Mouse (Mus musculus) intestine, postnatal 0 days (tissue): ENCODE measurements around the gene Eef1akmt1. TPM values are rescaled to one million over a fixed set of nuclear protein-coding genes. Genes with fewer than 3 reads are reported as not detected.

Source experiments
- ATAC-seq: fragments of 200-750 bp; cut with Nextera tagmentation; 2 replicates; pipeline ENCODE4 v1.8.0; 2017; ENCODE audit warnings: mild to moderate bottlenecking, moderate TSS enrichment, moderate library complexity
- H3K27ac ChIP-seq: fragments of 300-500 bp; sonication (generic); 2 replicates; pipeline ENCODE4 v1.5.1; 2014; ENCODE audit warnings: mild to moderate bottlenecking, low read depth, low read length, moderate library complexity
- H3K27me3 ChIP-seq: fragments of 300-500 bp; sonication (generic); replicated peaks from 2 replicates; pipeline ENCODE4 v1.6.1; 2014; ENCODE audit warnings: low read length, mixed read lengths; ENCODE audit not compliant: control insufficient read depth, insufficient read depth
- H3K36me3 ChIP-seq: fragments of 300-500 bp; sonication (generic); 2 replicates; pipeline ENCODE4 v1.6.1; 2014; ENCODE audit warnings: mild to moderate bottlenecking, moderate library complexity; ENCODE audit not compliant: control insufficient read depth, insufficient read depth
- H3K4me1 ChIP-seq: fragments of 300-500 bp; sonication (generic); replicated peaks from 2 replicates; pipeline ENCODE4 v1.6.1; 2014; ENCODE audit warnings: antibody characterized with exemption, low read length, mixed read lengths; ENCODE audit not compliant: control insufficient read depth, insufficient read depth
- H3K4me2 ChIP-seq: fragments of 300-500 bp; sonication (generic); replicated peaks from 2 replicates; pipeline ENCODE4 v1.6.1; 2014; ENCODE audit warnings: low read depth, mild to moderate bottlenecking, moderate library complexity
- H3K4me3 ChIP-seq: fragments of 300-500 bp; sonication (generic); 2 replicates; pipeline ENCODE4 v1.5.1; 2014; ENCODE audit warnings: low read depth, low read length
- H3K9ac ChIP-seq: fragments of 300-500 bp; sonication (generic); 2 replicates; pipeline ENCODE4 v1.6.1; 2014; ENCODE audit warnings: mild to moderate bottlenecking, low read depth, low read length
- H3K9me3 ChIP-seq: fragments of 300-500 bp; sonication (generic); 2 replicates; pipeline ENCODE4 v1.6.1; 2016; ENCODE audit warnings: mixed run types; ENCODE audit not compliant: control insufficient read depth
- CTCF ChIP-seq: sonication (generic); IDR thresholded peaks from 2 replicates; pipeline ENCODE4 v1.5.1; 2016; ENCODE audit warnings: low read depth, mild to moderate bottlenecking, control low read depth, antibody characterized with exemption, moderate library complexity
- WGBS: fragments of 180-500 bp; shearing (Covaris S2); extraction: QIAGEN DNeasy Blood & Tissue Kit; methylation state at CpG from one replicate; pipeline ENCODE4 v1.1.7; 2014; 5-methylcytosine and 5-hydroxymethylcytosine counted together
- polyA plus RNA-seq: library from polyadenylated mRNA; unstranded; fragments of >200 nt; fragmentation: Nextera tagmentation; extraction: Ambion mirVana; gene quantifications from 2 replicates; pipeline ENCODE4 v1.2.1, GENCODE M21; 2015

Eef1akmt1 gene
- polyA plus RNA-seq, 1 experiment from 2014 or later, result 53.2 TPM

GRCm38 (mm10) chr14:57591830-57592229 is 20.4 kb upstream of the Eef1akmt1 start:
- no peak overlapping the region for H3K4me2 ChIP-seq
- no peak for ATAC-seq

GRCm38 (mm10) chr14:57576364-57577060 is 5.1 kb upstream of the Eef1akmt1 start:
- no peak overlapping the region for H3K9ac ChIP-seq
- 0 out of 2 replicates have a peak, but pooled peaks cover 4% of the 10 kb centered on the region for H3K9me3 ChIP-seq
- peaks cover 10% of the 10 kb centered on the region; the same call in 1 of the 2 replicates for H3K36me3 ChIP-seq
- no peak for TF ChIP-seq CTCF
- no peaks in the 10 kb centered on the region for H3K27me3 ChIP-seq
- ATAC-seq, result no peak
- no peak overlapping the region for H3K4me3 ChIP-seq
- no peak overlapping the region for H3K4me2 ChIP-seq
- H3K27ac ChIP-seq, result no peak overlapping the region
- 92% methylated on average over 2 of the region's 2 CpGs for WGBS
- H3K4me1 ChIP-seq, result no peaks in the 10 kb centered on the region

More at GRCm38 (mm10) chr14:57591830-57592229, 20.4 kb upstream of the Eef1akmt1 start:
- no peaks in the 10 kb centered on the region for H3K27me3 ChIP-seq
- H3K4me1 ChIP-seq, result no peaks in the 10 kb centered on the region
- peaks cover 78% of the 10 kb centered on the region for H3K36me3 ChIP-seq
- no peaks in the 10 kb centered on the region for H3K9me3 ChIP-seq
- H3K4me3 ChIP-seq, result no peak overlapping the region
- no peak for TF ChIP-seq CTCF
- no peak overlapping the region for H3K27ac ChIP-seq
- WGBS, result 87% methylated on average over 3 of the region's 3 CpGs
- no peak overlapping the region for H3K9ac ChIP-seq

- no peak overlapping the region for H3K9ac ChIP-seq
- 79% methylated on average over 6 of the region's 6 CpGs for WGBS
- no peak overlapping the region for H3K4me3 ChIP-seq
- no peaks in the 10 kb centered on the region for H3K4me1 ChIP-seq
- peaks cover 4% of the 10 kb centered on the region; the same call in 1 of the 2 replicates for H3K36me3 ChIP-seq
- no peak for ATAC-seq
- H3K27ac ChIP-seq, result no peak overlapping the region
- H3K4me2 ChIP-seq, result no peak overlapping the region
- no peak for TF ChIP-seq CTCF
- no peaks in the 10 kb centered on the region for H3K27me3 ChIP-seq
- 0 out of 2 replicates have a peak, but pooled peaks cover 4% of the 10 kb centered on the region for H3K9me3 ChIP-seq
Observed at GRCm38 (mm10) chr14:57574792-57575587, 3.6 kb upstream of the Eef1akmt1 start.

GRCm38 (mm10) chr14:57565626-57566025 is 5.8 kb downstream of the Eef1akmt1 start:
- Histone ChIP-seq H3K27me3 (no peaks in the 10 kb centered on the region), H3K27ac (no peak overlapping the region), H3K9ac (no peak overlapping the region), H3K4me3 (no peak overlapping the region), H3K4me1 (no peaks in the 10 kb centered on the region), H3K9me3 (no peaks in the 10 kb centered on the region), H3K36me3 (peaks cover 4% of the 10 kb centered on the region; the same call in 1 of the 2 replicates), H3K4me2 (no peak overlapping the region)
- no peak for ATAC-seq
- whole genome bisulfite sequencing, result 87% methylated on average over 6 of the region's 6 CpGs
- no peak for TF ChIP-seq CTCF

- no peak overlapping the region for H3K4me2 ChIP-seq
- peaks cover 4% of the 10 kb centered on the region; the same call in 1 of the 2 replicates for H3K36me3 ChIP-seq
- H3K4me3 ChIP-seq, result no peak overlapping the region
- 86% methylated on average over 1 of the region's 1 CpGs for WGBS
- no peak overlapping the region for H3K9ac ChIP-seq
- H3K27ac ChIP-seq, result no peak overlapping the region
- no peaks in the 10 kb centered on the region for H3K4me1 ChIP-seq
- H3K9me3 ChIP-seq, result no peaks in the 10 kb centered on the region
- no peak for ATAC-seq
- H3K27me3 ChIP-seq, result no peaks in the 10 kb centered on the region
- TF ChIP-seq CTCF, result no peak
Observed at GRCm38 (mm10) chr14:57556922-57557321, 14.5 kb downstream of the Eef1akmt1 start.

- H3K9ac ChIP-seq, result no peak overlapping the region
- H3K36me3 ChIP-seq, result peaks cover 4% of the 10 kb centered on the region; the same call in 1 of the 2 replicates
- no peak overlapping the region for H3K4me2 ChIP-seq
- no peaks in the 10 kb centered on the region for H3K27me3 ChIP-seq
- no peaks in the 10 kb centered on the region for H3K9me3 ChIP-seq
- H3K4me1 ChIP-seq, result no peaks in the 10 kb centered on the region
- H3K4me3 ChIP-seq, result no peak overlapping the region
- 91% methylated on average over 7 of the region's 7 CpGs for WGBS
- no peak overlapping the region for H3K27ac ChIP-seq
- ATAC-seq, result no peak
- no peak for TF ChIP-seq CTCF
Observed at GRCm38 (mm10) chr14:57555471-57556070, 15.8 kb downstream of the Eef1akmt1 start.
